Mouse (Mus musculus) MEL (cell line): ENCODE results near the gene Ubap2l. TPM values are rescaled to one million over a fixed set of nuclear protein-coding genes. Genes with fewer than 3 reads are reported as not detected.

Experiments
- DNase-seq: peaks from one replicate; pipeline ENCODE4 v3.0.0; 2011; ENCODE audit warnings: low read depth, low spot score
- H3K27ac ChIP-seq: 2 replicates; pipeline ENCODE4 v1.5.1; 2012; ENCODE audit warnings: low read depth, mild to moderate bottlenecking, control low read depth, low read length, moderate library complexity; ENCODE audit not compliant: control insufficient read depth
- H3K27me3 ChIP-seq, 2 experiments: fragments of 150-350 bp in 1 of 2; sonication (generic) in 1 of 2; 2 replicates each; pipeline ENCODE4 v1.6.1; 2012; ENCODE audit warnings: low read length in 2 of 2, mild to moderate bottlenecking in 2 of 2, improper control_type of control experiment in 1 of 2, moderate library complexity in 1 of 2; ENCODE audit not compliant: insufficient read depth in 2 of 2, control insufficient read depth in 1 of 2
- H3K36me3 ChIP-seq, 2 experiments: 2 replicates each; pipeline ENCODE4 v1.6.1; 2012 to 2014; ENCODE audit warnings: low read length in 2 of 2, improper control_type of control experiment in 1 of 2, inconsistent platforms in 1 of 2, mild to moderate bottlenecking in 1 of 2; ENCODE audit not compliant: insufficient read depth in 2 of 2, control insufficient read depth in 1 of 2
- H3K4me1 ChIP-seq, 2 experiments: fragments of 150-350 bp in 1 of 2; sonication (generic) in 1 of 2; 2 replicates each; pipeline ENCODE4 v1.6.1; 2012; ENCODE audit warnings: low read length in 2 of 2, improper control_type of control experiment in 1 of 2, mild to moderate bottlenecking in 1 of 2; ENCODE audit not compliant: insufficient read depth in 2 of 2, control insufficient read depth in 1 of 2
- H3K4me3 ChIP-seq, 2 experiments: fragments of 150-350 bp in 1 of 2; sonication (generic) in 1 of 2; 2 replicates each; pipeline ENCODE4 v1.5.1; 2012; ENCODE audit warnings: low read depth in 2 of 2, low read length in 2 of 2, mild to moderate bottlenecking in 2 of 2, moderate library complexity in 2 of 2, control low read depth in 1 of 2, improper control_type of control experiment in 1 of 2; ENCODE audit not compliant: control insufficient read depth in 1 of 2, insufficient read depth in 1 of 2
- H3K79me2 ChIP-seq: 2 replicates; pipeline ENCODE4 v1.6.1; 2012; ENCODE audit warnings: mild to moderate bottlenecking, low read length, moderate library complexity; ENCODE audit not compliant: control insufficient read depth, poor library complexity, insufficient read depth
- H3K9ac ChIP-seq: 2 replicates; pipeline ENCODE4 v1.6.1; 2012; ENCODE audit warnings: low read depth, mild to moderate bottlenecking, control low read depth, low read length, moderate library complexity; ENCODE audit not compliant: control insufficient read depth, poor library complexity, severe bottlenecking
- H3K9me3 ChIP-seq: fragments of 150-350 bp; sonication (generic); replicated peaks from 2 replicates; pipeline ENCODE4 v1.6.1; 2012; ENCODE audit warnings: mild to moderate bottlenecking, low read length, improper control_type of control experiment, moderate library complexity; ENCODE audit not compliant: insufficient read depth
- BHLHE40 ChIP-seq: IDR thresholded peaks from 2 replicates; pipeline ENCODE4 v1.6.1; 2012; ENCODE audit warnings: low read depth, mild to moderate bottlenecking, inconsistent platforms, low read length, improper control_type of control experiment, borderline replicate concordance
- CHD1 ChIP-seq: IDR thresholded peaks from 2 replicates; pipeline ENCODE4 v1.6.1; 2012; ENCODE audit warnings: low read depth, mild to moderate bottlenecking, inconsistent platforms, low read length, improper control_type of control experiment
- CTCF ChIP-seq, 3 experiments: IDR thresholded peaks in 2 of 3; conservative IDR thresholded peaks in 1 of 3; 2 replicates each; pipeline ENCODE4 v1.5.1; 2011 to 2012; ENCODE audit warnings: low read length in 3 of 3, low read depth in 2 of 3, mild to moderate bottlenecking in 2 of 3, improper control_type of control experiment in 1 of 3, inconsistent platforms in 1 of 3, mixed read lengths in 1 of 3, moderate library complexity in 1 of 3; ENCODE audit not compliant: control insufficient read depth in 1 of 3, insufficient read depth in 1 of 3, poor library complexity in 1 of 3, severe bottlenecking in 1 of 3
- EP300 ChIP-seq, 2 experiments: IDR thresholded peaks; 2 replicates each; pipeline ENCODE4 v1.6.1; 2011; ENCODE audit warnings: improper control_type of control experiment in 2 of 2, low read length in 2 of 2, low read depth in 1 of 2, mild to moderate bottlenecking in 1 of 2
- JUND ChIP-seq: IDR thresholded peaks from 2 replicates; pipeline ENCODE4 v1.6.1; 2011; ENCODE audit warnings: low read depth, mild to moderate bottlenecking, improper control_type of control experiment, low read length
- KAT2A ChIP-seq: conservative IDR thresholded peaks from 2 replicates; pipeline ENCODE4 v1.6.1; 2012; ENCODE audit warnings: low read depth, low read length, improper control_type of control experiment, inconsistent platforms
- MAFK ChIP-seq: IDR thresholded peaks from 2 replicates; pipeline ENCODE4 v1.6.1; 2011; ENCODE audit warnings: low read depth, mild to moderate bottlenecking, low read length, improper control_type of control experiment, borderline replicate concordance
- MAX ChIP-seq: IDR thresholded peaks from 2 replicates; pipeline ENCODE4 v1.6.1; 2011; ENCODE audit warnings: low read length, improper control_type of control experiment
- MAZ ChIP-seq: IDR thresholded peaks from 2 replicates; pipeline ENCODE4 v1.6.1; 2012; ENCODE audit warnings: low read depth, mild to moderate bottlenecking, inconsistent platforms, low read length, improper control_type of control experiment
- MXI1 ChIP-seq: IDR thresholded peaks from 2 replicates; pipeline ENCODE4 v1.6.1; 2011; ENCODE audit warnings: mild to moderate bottlenecking, low read depth, low read length, improper control_type of control experiment
- POLR2A ChIP-seq, 2 experiments: IDR thresholded peaks; 2 replicates each; pipeline ENCODE4 v1.6.1; 2011 to 2012; ENCODE audit warnings: low read length in 2 of 2, mild to moderate bottlenecking in 2 of 2, control low read depth in 1 of 2, improper control_type of control experiment in 1 of 2, low read depth in 1 of 2, moderate library complexity in 1 of 2; ENCODE audit not compliant: control insufficient read depth in 1 of 2, insufficient read depth in 1 of 2, poor library complexity in 1 of 2
- POLR2AphosphoS5 ChIP-seq: IDR thresholded peaks from 2 replicates; pipeline ENCODE4 v1.6.1; 2012; ENCODE audit warnings: low read depth, borderline replicate concordance, mild to moderate bottlenecking, inconsistent platforms, low read length, moderate library complexity, mixed read lengths
- RAD21 ChIP-seq: IDR thresholded peaks from 2 replicates; pipeline ENCODE4 v1.6.1; 2011; ENCODE audit warnings: mild to moderate bottlenecking, low read depth, low read length, improper control_type of control experiment
- RCOR1 ChIP-seq: IDR thresholded peaks from 2 replicates; pipeline ENCODE4 v1.6.1; 2012; ENCODE audit warnings: low read depth, mild to moderate bottlenecking, inconsistent platforms, low read length, improper control_type of control experiment
- SIN3A ChIP-seq: IDR thresholded peaks from 2 replicates; pipeline ENCODE4 v1.6.1; 2012; ENCODE audit warnings: low read length, improper control_type of control experiment, inconsistent platforms
- SMC3 ChIP-seq: IDR thresholded peaks from 2 replicates; pipeline ENCODE4 v1.6.1; 2011; ENCODE audit warnings: low read depth, low read length, improper control_type of control experiment
- TAL1 ChIP-seq: IDR thresholded peaks from 2 replicates; pipeline ENCODE4 v1.6.1; 2012; ENCODE audit warnings: mild to moderate bottlenecking, inconsistent platforms, low read length, moderate library complexity, mixed read lengths
- TBP ChIP-seq: IDR thresholded peaks from 2 replicates; pipeline ENCODE4 v1.8.0; 2011; ENCODE audit warnings: low read depth, low read length, improper control_type of control experiment
- USF1 ChIP-seq: IDR thresholded peaks from 2 replicates; pipeline ENCODE4 v1.6.1; 2014; ENCODE audit warnings: low read depth, mild to moderate bottlenecking, inconsistent platforms, low read length, improper control_type of control experiment, moderate library complexity
- USF2 ChIP-seq, 2 experiments: IDR thresholded peaks; 2 replicates each; pipeline ENCODE4 v1.6.1; 2011 to 2012; ENCODE audit warnings: improper control_type of control experiment in 2 of 2, low read length in 2 of 2, borderline replicate concordance in 1 of 2, inconsistent platforms in 1 of 2, low read depth in 1 of 2, mild to moderate bottlenecking in 1 of 2; ENCODE audit not compliant: insufficient read depth in 1 of 2
- ZC3H11A ChIP-seq: IDR thresholded peaks from 2 replicates; pipeline ENCODE4 v1.6.1; 2012; ENCODE audit warnings: low read depth, mild to moderate bottlenecking, inconsistent platforms, low read length, improper control_type of control experiment
- ZKSCAN1 ChIP-seq: IDR thresholded peaks from 2 replicates; pipeline ENCODE4 v1.6.1; 2012; ENCODE audit warnings: low read depth, mild to moderate bottlenecking, inconsistent platforms, low read length, improper control_type of control experiment, moderate library complexity
- polyA plus RNA-seq, 2 experiments: library from polyadenylated mRNA; stranded (reverse) in 1 of 2; unstranded in 1 of 2; fragments of >175 nt in 1 of 2; fragments of >200 nt in 1 of 2; gene quantifications; 2 replicates each; pipeline versions ENCODE4 v1.2.1 to v1.2.4; 2012; ENCODE audit warnings: low replicate concordance in 2 of 2, low read depth in 1 of 2; ENCODE audit not compliant: insufficient read length in 2 of 2, insufficient read depth in 1 of 2, missing spikeins in 1 of 2
- total RNA-seq: library from RNA; depleted of rRNA; stranded (reverse); fragments of 300-350 nt; gene quantifications from 2 replicates; pipeline ENCODE4 v1.2.3, GENCODE M21; 2012

The Ubap2l gene
- total and polyA plus RNA-seq, 3 experiments, result 107 to 442 (median 247) TPM

GRCm38 (mm10) chr3:89965557-89965956 lies 86.9 kb downstream of the Ubap2l start:
- Histone ChIP-seq H3K27me3 (no peaks in the 10 kb centered on the region), H3K9ac (no peak overlapping the region), H3K4me1 (peaks cover 0 to 31% of the 10 kb centered on the region in 2 experiments; a peak in 3 of 4 replicates)

GRCm38 (mm10) chr3:89963926-89964739 lies 88.3 kb downstream of the Ubap2l start:
- peaks cover 14% of the 10 kb centered on the region for H3K79me2 ChIP-seq
- H3K9me3 ChIP-seq, result no peaks in the 10 kb centered on the region
- H3K4me1 ChIP-seq, result peaks cover 0 to 28% of the 10 kb centered on the region in 2 experiments; a peak in 3 of 4 replicates
- TF ChIP-seq MAX (peak; percentile 26), USF2 (IDR thresholded peaks at IDR 0.05; ENCODE audit: borderline replicate concordance in 1 of 2, insufficient read depth in 1 of 2, low read depth in 1 of 2, low read length in 2 of 2) (no peak), RAD21 (peak; percentile 53), JUND (no peak), MAZ (peak; percentile 60), ZC3H11A (no peak), SIN3A (peak; percentile 36; the same call in 1 of the 2 replicates), POLR2AphosphoS5 (no peak), CTCF (IDR thresholded peaks at IDR 0.05 in 2 of 3, conservative IDR thresholded peaks at IDR 0.05 in 1 of 3; ENCODE audit: control insufficient read depth in 1 of 3, insufficient read depth in 1 of 3, low read depth in 2 of 3, low read length in 3 of 3, poor library complexity in 1 of 3, severe bottlenecking in 1 of 3) (peak; percentile 86 to 93 (median 88)), SMC3 (peak; percentile 86), EP300 (IDR thresholded peaks at IDR 0.05; ENCODE audit: low read depth in 1 of 2, low read length in 2 of 2) (peak; percentile 12 to 22; a peak in 1 of 4 replicates), RCOR1 (0 out of 2 replicates have a peak, but pooled peaks have one; percentile 36), USF1 (0 out of 2 replicates have a peak, but pooled peaks have one; percentile 12), MXI1 (peak; percentile 82), POLR2A (IDR thresholded peaks at IDR 0.05; ENCODE audit: control insufficient read depth in 1 of 2, insufficient read depth in 1 of 2, low read depth in 1 of 2, low read length in 2 of 2, poor library complexity in 1 of 2) (no peak; a peak in 1 of 4 replicates), TBP (no peak), CHD1 (peak; percentile 78), ZKSCAN1 (no peak)
- peak overlapping the region; percentile 83 for H3K9ac ChIP-seq
- peak overlapping the region; percentile 73 to 80 for H3K4me3 ChIP-seq
- peaks cover 0 to 10% of the 10 kb centered on the region in 2 experiments; a peak in 2 of 4 replicates for H3K36me3 ChIP-seq
- peak overlapping the region; percentile 44 for H3K27ac ChIP-seq
- H3K27me3 ChIP-seq, result no peaks in the 10 kb centered on the region
- peak; percentile 92 for DNase-seq

More at GRCm38 (mm10) chr3:89965557-89965956, 86.9 kb downstream of the Ubap2l start:
- Histone ChIP-seq H3K9me3 (no peaks in the 10 kb centered on the region), H3K79me2 (peaks cover 14% of the 10 kb centered on the region), H3K36me3 (peaks cover 0 to 10% of the 10 kb centered on the region in 2 experiments; a peak in 2 of 4 replicates), H3K27ac (no peak overlapping the region), H3K4me3 (no peak overlapping the region)
- no peak for TF ChIP-seq RCOR1
- no peak for TF ChIP-seq KAT2A
- TF ChIP-seq BHLHE40, result no peak
- no peak for TF ChIP-seq MXI1
- no peak for TF ChIP-seq SIN3A
- no peak for TF ChIP-seq POLR2AphosphoS5
- TF ChIP-seq USF1, result no peak
- no peak for TF ChIP-seq CHD1
- TF ChIP-seq MAFK, result no peak
- no peak for TF ChIP-seq TBP
- no peak for TF ChIP-seq TAL1
- no peak for DNase-seq
